Mouse (Mus musculus) regulatory T cell (primary cell): Measurements from ENCODE around the gene Glp2r.

ENCODE experiments used
- in situ Hi-C: fragments of 300-600 bp; cut with MboI, MseI; formaldehyde crosslinking; loops from one replicate; pipeline ENCODE4 v1.15.1; 2025; ENCODE audit warnings: high pct_unique_total_duplicates

Gene Glp2r

GRCm38 (mm10) chr11:67636905-67637586, 133.9 kb downstream of the Glp2r start:
- in situ Hi-C loops = no loop called here

- in situ Hi-C loops = no loop called here
Observed at GRCm38 (mm10) chr11:67636201-67636600, 134.8 kb downstream of the Glp2r start.

GRCm38 (mm10) chr11:67633620-67634229, 137.2 kb downstream of the Glp2r start:
- in situ Hi-C loops = no loop called here

GRCm38 (mm10) chr11:67632906-67633305, 138.0 kb downstream of the Glp2r start:
- in situ Hi-C loops = no loop called here

GRCm38 (mm10) chr11:67628522-67628921, 142.4 kb downstream of the Glp2r start:
- in situ Hi-C loops = no loop called here

GRCm38 (mm10) chr11:67627179-67627578, 143.8 kb downstream of the Glp2r start:
- in situ Hi-C loops = no loop called here

GRCm38 (mm10) chr11:67622340-67622739, 148.6 kb downstream of the Glp2r start:
- in situ Hi-C loops = no loop called here

GRCm38 (mm10) chr11:67616557-67617239, 154.3 kb downstream of the Glp2r start:
- in situ Hi-C loops = no loop called here

- in situ Hi-C loops = no loop called here
Observed at GRCm38 (mm10) chr11:67612158-67612839, 158.7 kb downstream of the Glp2r start.
